Mouse (Mus musculus): ENCODE data around the gene Ly75.

Ly75 gene

DNA sequence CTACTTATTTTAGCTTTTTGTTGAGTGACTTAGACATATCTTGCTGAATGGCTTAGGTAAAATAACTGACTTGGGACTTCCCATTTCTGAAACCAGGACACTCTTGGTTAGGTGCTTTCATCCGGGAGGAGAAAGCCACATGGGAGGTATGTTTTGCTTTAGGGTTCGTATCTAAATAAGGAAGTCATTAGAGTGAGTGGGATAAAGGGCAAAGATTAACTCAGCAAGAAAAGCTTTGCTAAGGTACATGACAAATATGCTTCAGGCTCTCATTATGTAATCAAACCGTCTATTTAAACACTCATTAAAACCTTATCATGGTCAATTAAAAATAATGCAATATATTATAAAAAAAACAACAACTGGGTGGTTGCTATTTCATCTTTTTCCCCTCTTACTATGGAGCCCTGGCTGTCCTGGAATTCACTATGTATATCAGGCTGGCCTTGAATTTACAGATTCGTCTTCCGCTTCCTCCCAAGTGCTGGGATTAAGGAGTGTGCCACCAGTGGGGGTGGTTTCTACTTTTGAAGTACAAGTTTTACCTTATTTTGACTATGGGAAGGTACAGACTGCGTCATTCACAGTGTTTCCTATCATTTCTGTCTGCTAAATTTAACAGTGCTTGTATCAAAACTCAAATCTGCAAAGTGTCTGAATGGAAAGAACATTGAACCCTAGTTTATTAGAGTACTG is 60.9 kb downstream of the Ly75 start:
- DNase-seq (ENCODE audit: low spot score in 2 of 2), result no peak

DNA sequence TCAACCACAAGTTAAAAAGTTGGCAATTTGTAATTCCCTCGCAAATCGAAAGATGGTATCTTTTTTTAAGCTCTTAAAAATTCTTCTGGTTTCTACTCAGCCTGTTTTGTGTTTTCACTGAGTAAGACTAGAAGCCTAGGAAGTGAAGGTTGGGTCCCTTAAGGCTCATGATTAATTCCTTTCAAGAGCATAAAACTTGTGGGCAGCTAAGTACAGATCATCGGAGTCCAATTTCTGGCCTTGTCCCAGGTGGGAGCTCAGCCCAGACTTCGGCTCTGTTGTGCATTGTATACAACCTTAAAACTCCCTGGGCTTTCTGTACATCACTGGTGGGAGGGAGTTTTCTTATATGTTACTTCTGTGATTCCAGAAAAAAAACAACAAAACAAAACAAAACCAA is 79.3 kb downstream of the Ly75 start:
- DNase-seq (ENCODE audit: low spot score in 2 of 2), result no peak

DNA sequence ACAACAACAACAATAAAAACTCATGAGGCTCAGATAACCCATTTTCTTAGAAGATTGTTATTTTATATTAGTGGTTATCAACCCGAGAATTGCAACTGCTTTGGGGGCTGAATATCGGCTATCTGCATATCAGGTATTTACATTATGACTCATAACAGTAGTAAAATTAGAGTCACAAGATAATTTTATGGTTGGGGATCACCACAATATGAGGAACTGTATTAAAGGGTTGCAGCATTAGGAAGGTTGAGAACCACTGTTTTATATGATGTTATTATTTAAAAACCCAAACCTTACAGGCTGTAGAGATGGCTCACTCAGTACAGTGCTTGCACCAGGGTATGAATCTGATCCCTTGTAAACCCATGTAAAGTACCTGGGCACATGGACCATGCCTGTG is 83.8 kb downstream of the Ly75 start:
- DNase-seq (ENCODE audit: low spot score in 2 of 2), result no peak

DNA sequence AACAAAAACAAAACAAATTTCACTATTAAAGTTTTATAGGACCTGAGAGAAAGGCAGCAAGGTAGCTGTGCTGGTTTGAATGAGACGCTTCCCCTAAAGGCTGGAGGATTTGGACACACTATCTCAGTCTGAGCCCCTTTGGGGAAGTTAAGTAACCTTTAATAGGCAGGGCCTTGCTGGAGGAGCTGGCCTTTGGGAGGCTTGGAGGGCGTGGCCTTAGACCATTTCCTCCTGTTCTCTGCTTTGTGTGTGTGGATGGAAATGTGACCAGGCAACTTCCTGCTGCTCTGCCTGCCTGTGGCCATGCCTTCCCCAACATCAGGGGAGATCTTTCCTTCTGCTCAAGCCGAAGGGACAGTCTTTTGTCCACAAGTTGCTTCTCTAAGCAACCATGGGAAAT is 84.8 kb downstream of the Ly75 start:
- no peak for DNase-seq (ENCODE audit: low spot score in 2 of 2)

DNA sequence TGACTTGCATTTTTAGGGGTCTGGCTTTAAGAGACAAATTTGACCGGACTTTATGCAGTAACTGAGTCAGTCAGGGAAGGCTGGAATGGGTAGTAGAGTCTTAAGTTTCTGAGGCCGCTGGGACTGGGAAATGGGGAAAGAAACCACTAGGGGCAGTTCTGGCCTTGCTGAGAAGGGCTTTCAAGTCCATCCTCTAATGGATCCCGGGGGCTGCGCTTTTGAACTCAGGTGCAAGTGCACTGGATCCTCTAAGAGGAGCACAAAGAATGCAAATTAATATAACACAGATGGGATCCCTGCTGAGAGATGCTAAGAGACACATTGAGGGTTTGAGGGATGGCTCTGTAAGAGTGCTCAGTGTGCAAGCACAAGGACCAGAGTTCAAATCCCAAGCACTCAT is 91.7 kb downstream of the Ly75 start:
- no peak for DNase-seq (ENCODE audit: low spot score in 2 of 2)

DNA sequence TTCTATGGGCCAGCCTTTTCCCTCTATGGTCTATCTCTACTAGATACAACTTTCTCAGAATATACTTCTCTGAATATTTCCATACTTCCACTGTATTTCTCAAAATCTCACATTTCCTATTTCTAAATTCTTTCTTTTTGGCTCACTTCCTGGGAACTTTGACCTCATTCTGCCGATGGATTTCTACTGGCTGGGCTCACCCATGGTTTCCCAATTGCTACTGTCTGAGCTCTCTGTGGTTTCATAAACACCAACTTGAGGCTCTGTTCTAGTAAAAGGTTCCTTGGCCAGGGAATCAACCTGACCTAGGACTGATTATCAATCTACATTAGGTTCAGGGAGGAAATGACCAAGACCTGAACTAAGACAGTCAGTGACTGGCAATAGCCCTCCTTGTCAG is 93.7 kb downstream of the Ly75 start:
- DNase-seq (ENCODE audit: low spot score in 2 of 2), result no peak

DNA sequence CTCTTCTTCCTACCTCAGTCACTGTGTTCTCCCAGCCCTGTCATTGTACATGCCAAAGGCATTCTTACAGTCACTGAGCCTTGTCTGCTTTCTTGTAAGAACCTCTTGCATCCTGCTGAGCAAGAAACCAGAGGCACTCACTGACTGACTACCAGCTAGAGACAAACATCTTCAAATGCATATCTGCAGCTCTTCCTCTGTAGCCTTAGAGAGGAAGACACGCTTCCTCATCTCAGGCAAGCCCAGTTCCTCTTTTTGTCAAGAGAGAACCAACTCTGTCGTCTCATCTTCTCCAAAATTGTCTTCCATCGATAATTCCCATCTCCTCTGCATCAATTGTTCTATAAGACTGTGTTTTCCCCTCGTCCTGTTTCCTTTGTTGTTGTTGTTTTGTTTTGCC is 94.5 kb downstream of the Ly75 start:
- DNase-seq (ENCODE audit: low spot score in 2 of 2), result no peak

DNA sequence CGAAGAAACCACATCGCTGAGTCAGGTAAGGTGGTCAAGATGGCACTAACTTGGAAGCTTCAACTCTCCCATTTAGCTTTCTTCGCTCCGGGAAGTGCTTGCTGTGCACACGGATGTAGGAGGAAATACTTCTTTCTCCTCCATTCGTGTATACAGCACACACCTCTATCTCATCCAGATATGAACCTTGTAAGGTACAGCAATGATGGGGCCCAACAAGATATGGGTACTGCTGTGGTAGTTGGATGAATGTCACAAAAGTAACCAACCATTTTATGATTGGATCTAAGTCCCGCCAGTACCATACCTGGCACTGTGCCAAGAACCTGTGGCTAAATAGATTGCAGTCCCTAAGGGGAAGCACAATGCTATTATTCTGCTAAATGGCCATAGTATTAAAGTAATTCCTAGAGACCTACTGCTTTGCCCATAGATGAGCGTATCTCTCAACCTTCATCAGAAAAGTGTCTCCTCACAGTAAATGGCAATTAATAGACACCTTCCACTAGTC is 97.9 kb downstream of the Ly75 start:
- no peak for DNase-seq (ENCODE audit: low spot score in 2 of 2)

DNA sequence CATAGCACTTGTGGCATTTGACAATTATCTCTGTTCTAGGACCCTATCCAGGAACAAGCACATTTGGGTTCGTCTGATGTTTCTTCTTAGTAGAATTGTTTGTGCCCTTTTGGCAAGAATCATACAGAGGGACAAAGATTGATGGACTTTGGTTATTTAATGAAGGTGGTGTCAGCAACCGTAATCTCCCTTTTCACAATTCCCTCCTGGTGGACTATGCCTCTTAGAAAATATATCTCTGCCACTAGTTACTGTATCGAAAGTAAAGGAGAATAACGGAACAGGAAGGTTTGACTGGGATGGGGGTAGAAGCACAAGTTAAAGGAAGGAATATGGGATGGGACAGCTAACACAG is 98.7 kb downstream of the Ly75 start, which contains the start of gene Cd302:
Gene Cd302, minus strand, starts transcription at position 22 of the 355 bp plus-strand sequence.
- DNase-seq (ENCODE audit: low spot score in 2 of 2), result no peak

DNA sequence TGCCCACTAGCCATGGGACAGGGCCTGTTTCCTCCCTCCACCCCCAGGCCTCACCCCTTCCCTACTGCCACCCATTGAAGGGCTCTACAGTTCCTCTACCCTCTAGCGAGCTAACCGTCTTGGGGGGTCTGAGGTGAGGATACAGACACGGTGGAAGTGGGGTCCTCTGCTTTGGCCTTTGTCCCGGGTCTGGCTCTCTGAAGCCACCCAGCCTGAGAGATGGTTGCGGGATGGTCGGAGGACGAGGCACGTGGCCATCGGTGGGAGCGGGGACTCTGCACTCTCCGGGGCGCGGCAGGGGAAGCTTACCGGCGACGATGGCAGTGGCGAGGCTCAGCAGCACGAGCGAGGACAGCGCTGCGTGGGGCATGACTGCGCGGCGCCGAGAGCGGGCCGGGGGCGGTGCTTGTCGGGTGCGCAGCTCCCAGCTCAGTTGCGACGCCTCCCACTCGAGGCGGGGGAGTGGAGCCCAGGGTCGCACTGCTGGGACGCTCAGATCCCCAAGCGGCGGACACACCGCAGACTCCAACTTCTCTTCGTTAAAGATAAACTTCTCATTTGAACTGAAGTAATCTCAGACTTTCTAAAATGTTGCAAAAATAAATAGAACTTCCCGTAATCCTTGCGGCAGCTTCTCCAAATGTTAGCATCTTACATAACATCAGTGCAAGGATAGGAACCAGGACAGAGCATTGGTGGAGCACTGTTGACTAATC is 99.2 kb downstream of the Ly75 start:
- peak; percentile 18 to 28 for DNase-seq (ENCODE audit: low spot score in 2 of 2)

DNA sequence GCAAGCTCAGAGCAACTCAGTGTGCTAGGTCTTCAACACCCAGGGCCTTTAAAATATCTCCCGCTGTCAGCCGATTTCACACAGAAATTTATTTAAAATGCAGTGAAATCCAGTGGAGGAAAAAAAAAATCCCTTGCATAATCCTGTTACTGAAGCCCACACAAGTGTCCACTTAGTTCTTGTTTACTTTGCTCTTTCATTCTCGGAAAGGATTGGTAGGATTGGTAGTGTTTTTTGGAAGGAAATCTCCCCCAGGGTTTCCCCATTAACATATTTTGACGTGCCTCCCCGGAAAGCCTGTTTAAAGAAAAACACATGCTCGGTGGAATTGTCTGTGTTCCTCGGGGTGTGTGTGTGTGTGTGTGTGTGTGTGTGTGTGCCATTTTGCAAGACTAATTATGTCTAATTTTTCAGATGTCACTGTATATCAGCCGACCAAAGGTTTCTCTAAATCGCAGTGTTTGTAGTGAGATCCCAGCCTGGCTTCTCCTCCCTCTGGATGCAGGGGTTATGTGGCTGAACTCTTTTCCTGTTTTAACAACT is 99.8 kb downstream of the Ly75 start:
- DNase-seq (ENCODE audit: low spot score in 2 of 2), result no peak

DNA sequence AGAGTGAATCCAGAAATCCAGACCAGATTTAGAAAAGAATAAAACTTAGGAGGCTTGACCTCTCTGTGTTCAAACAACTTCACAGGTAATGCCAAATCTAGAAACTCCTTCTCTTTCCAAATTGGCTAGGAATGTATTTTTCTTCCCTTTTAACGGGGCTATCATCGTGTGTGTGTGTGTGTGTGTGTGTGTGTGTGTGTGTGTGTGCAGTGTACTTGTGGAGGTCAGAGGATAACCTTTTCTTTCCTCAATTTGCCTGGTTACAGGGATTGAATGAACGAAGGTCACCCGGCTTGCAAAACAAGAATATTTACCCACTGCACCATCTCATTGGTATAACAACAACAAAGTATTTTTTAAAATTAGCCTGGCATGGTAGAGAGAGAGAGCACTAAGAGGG is 100.5 kb downstream of the Ly75 start:
- DNase-seq (ENCODE audit: low spot score in 2 of 2), result no peak

DNA sequence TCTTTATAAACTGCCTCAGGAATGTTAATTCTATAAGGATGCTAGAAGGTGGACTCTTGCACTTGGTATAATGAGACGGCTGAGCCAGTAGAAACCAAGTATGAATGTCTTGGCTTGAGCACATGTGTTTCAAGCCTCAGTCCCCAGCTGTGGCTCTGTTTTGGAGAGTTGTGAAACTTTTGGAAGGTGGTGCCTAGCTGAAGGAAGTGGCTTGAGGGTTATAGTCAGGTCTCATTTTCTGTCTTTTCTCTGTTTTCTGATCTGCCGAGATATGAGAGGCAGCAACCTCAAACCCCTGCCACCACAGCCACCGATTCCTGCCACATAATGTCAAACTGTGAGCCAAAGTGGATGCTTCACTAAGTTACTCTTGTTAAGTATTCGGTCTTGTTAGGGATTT is 104.5 kb downstream of the Ly75 start:
- no peak for DNase-seq (ENCODE audit: low spot score in 2 of 2)

DNA sequence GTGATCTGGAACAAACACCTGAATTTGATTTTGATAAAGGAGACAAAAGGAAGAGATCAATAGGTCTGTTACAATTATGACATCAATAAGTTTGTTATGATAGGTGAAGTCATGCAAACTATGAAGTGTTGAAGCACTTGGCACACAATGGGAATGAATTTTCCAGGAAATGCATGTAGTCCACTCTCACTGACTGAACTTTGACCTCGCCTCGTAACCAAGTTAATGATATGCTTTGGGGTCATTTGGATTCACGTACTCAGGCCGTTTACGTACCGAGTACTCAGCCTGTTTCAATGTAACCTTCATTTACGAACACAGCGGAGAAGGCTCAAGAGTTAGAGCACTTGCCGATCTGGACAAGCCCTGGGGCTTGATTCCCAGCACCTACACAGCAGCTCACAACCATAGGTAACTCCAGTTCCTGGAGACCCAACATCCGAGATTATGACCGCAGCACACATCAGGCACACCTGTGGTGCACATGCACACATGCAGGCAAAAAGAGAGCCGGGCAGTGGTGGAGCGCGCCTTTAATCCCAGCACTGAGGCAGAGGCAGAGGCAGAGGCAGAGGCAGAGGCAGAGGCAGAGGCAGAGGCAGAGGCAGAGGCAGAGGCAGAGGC is 113.1 kb downstream of the Ly75 start:
- no peak for DNase-seq (ENCODE audit: low spot score in 2 of 2)

DNA sequence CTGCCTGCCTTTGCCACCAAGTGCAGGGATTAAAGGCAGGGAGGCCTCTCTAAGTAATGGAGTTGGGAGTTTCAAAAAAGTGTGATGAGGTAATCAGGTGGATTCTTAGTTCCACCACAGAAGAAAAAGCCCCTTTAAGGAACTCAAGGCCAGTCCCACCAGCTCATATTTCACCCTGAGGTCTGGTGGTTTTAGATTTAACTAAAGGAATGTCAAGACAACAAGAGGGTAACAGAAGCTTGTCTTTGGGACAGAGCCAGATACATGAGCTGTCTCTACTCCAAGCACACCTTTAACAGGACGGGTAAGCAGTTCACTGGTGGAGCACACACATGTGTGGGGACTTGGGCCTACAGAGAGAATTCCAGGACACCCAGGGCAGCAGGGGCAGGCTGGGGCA is 115.5 kb downstream of the Ly75 start:
- DNase-seq (ENCODE audit: low spot score in 2 of 2), result no peak

DNA sequence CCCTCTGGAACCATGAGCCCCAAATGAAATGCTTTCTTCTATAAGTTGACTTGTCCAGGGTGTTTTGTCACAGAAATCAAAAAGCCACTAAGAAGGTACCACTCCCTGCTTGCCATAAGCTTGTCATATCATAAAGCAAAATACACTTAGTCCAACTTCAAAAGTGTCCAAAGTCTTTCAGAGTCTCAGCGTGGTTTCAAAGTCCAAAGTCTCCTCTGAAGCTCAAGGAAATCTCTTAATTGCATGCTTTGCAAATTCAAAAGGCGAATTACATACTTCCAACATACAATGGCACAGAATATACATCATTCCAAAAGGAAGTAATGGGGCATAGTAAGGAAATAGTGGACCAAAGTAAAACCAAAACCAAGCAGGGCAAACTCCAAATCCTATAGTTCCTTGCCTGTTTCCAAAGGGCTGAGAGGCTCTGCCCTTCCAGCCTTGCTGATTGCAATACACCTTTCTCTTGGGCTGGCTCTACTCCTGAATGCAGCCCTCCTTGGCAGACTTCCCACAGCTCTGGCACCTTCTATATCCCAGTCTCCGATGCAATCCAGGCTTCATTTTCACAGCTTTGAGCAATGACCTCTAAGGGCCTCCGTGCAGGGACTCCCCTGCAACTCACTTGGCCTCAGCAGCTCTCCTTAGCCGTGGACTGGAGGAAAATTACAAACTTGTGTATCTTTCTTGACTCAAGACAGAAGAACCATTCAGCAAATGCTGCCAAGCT is 122.3 kb downstream of the Ly75 start:
- no peak for DNase-seq (ENCODE audit: low spot score in 2 of 2)

DNA sequence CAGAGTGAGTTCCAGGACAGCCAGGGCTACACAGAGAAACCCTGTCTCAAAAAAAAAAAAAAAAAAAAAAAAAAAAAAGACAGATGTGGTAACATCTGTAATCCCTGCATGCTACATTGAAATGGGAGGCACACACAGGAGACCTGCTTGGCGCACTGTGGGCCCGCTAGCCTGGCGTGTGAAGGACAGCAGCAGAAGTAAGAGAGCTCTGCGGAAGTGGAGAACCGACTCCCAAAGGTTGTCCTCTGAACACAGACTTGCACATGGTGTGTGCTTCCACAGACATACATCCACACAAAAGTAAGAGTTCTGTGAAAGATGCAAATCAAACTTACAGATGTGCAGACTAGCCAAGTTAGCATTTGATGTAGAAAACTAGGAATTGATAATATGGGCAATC is 123.9 kb downstream of the Ly75 start:
- no peak for DNase-seq (ENCODE audit: low spot score in 2 of 2)

DNA sequence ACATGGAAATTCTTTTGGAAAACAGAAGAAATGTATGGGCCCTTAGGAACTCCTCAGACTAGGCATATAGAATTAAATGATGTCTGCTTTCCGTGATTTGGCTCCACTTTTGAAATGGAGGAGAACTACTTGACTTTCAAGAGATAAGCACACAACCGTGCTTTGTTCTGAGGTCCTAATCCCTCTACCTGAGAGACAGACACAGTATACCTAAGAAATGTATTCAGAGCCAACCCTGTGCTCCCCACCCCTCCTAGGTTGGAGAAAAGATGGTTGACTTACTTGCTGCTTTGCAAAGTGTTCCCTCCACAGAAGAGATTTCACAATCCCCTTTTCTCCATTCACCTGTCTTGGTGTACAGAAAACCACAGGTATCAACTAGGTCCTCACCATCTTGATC is 126.4 kb downstream of the Ly75 start:
- no peak for DNase-seq (ENCODE audit: low spot score in 2 of 2)

DNA sequence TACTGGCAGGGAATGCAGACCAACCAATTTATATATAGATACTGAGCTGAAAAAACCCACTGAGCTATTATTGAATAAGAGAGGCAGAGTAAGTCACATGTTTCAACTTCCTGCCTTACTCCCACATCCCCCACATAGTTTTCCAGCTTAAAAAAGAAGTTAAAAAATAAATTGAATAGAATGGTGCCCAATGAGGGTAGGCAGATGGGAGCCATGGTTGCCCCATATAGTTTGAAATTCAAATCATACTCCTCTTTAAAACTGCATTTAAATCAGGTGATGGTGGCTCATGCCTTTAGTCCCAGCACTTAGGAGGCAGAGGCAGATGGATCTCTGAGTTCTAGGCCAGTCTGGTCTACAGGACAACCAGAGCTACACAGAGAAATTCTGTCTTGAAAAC is 129.6 kb downstream of the Ly75 start:
- DNase-seq (ENCODE audit: low spot score in 2 of 2), result no peak

DNA sequence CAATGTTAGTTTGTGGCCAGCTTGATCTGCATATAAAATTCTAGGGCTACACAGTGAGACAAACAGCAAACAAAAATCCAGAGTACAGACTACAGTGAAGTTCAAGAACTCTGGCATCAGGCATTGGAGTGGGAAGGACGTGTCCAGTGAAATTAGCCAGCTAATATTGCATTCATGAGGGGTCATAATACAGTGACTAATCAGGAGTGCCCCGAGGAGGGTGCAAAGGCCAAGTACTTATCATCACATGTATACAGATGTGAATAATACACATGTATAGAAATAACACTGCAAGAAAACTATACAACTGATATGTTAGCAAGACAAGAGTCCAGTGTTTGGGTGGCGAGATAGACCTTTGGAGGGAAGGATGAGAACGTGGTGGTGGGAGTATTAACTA is 130.3 kb downstream of the Ly75 start:
- no peak for DNase-seq (ENCODE audit: low spot score in 2 of 2)
